Mouse (Mus musculus) kidney, adult 8-10 months (tissue): ENCODE measurements at regions not wholly inside any gene's neighbourhood (a gene's known extent, or its start where the extent isn't known, plus 50 kb on each side); places are given as distances from the start of the nearest gene placed in this dataset.

Experiments
- DNase-seq, 2 experiments: peaks; one replicate each; pipeline ENCODE4 v3.0.0; 2022

- no peak for DNase-seq
These were observed 53.9 kb upstream of the Rasgef1b start for GRCm38 (mm10) chr5:99782806-99783205.

- DNase-seq = no peak
These were observed 57.0 kb upstream of the Rasgef1b start for GRCm38 (mm10) chr5:99785850-99786249.

GRCm38 (mm10) chr5:99787239-99787638 is 58.4 kb upstream of the Rasgef1b start:
- no peak for DNase-seq

DNA sequence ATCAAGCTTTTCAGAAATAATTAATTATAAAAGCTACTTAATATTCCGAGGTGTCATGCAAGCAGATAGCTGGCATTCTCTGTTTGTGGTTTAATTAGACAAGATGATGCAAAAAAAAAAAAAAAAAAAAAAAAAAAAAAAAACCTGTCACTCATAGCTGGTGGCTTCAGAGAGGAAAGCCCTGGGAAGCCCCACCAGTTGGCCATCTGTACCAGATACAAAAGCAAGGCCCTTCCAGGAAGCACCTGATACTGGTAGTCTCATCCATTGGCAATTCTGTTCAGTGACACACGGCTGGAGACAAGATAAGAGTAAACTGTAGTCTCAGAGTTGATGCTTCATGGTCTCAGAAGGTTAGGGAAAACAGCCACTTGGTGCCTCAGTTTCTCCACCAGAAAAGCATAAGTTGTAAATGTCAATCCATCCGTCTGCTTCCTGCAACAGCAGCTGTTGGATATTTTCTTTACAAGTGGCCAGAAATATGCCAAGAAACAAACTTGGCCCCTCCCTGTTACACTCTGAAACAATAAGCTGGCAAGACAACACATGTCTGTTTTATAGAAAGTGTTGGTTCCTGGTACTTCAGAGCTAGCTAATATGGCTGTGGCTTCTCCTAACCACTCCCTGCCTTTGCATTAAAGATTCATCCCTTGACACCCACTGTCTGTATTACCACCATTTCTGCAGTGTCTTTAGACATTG is 59.0 kb upstream of the Rasgef1b start:
- no peak for DNase-seq

DNA sequence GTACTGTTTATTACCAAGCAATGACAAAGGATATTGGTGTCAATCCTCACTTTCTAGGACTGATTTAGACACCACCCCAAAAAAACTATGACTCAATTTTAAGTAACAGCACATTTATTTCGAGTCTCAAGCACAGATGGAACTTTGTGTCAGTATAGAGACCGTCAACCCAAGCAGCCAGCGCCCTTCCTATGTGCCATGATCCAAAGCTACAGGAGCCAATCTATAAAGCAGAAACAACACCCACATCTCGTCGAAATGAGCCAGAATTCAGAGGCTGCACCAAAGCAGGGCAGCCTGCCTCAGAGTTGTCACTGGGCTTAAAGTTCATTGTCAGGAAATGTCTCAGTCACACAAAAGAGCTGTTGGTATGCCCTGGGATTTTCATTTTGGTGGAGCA is 61.9 kb upstream of the Rasgef1b start:
- no peak for DNase-seq

DNA sequence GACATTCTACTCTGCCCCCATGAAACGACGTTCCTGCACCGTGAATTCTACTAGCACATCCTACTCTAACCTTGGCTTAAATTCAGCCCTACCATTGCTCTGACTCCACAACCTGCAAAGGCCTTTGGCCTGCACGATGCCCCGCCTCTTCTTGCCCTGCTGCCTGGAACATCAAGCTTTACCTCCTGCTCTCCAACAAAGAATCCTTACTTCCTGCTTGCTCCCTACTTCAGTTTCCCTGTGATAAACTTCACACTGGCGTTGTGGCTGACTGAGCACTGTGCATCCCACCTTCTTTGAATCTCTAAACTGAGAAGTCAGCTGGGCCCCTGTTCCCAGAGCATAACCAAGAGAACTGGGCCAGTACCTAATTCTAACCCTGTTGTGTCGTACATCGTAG is 71.7 kb upstream of the Rasgef1b start:
- no peak for DNase-seq

GRCm38 (mm10) chr5:99801791-99802450 is 73.1 kb upstream of the Rasgef1b start:
- no peak for DNase-seq

DNA sequence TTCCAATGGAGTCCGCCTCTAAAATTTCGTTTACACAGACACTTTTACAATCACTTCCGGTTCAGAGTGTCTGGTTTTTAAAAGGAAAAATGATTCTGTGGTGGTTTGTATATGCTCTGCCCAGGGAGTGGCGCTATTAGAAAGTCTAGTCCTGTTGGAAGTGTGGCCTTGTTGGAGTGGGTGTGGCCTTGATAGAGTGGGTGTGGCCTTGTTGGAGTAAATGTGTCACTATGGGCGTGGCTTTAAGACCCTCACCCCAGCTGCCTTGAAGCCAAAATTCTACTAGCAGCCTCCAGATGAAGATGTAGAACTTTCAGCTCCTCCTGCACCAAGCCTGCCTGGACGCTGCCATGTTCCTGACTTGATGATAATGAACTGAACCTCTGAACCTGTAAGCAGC is 79.2 kb upstream of the Vamp9 start:
- no peak for DNase-seq

DNA sequence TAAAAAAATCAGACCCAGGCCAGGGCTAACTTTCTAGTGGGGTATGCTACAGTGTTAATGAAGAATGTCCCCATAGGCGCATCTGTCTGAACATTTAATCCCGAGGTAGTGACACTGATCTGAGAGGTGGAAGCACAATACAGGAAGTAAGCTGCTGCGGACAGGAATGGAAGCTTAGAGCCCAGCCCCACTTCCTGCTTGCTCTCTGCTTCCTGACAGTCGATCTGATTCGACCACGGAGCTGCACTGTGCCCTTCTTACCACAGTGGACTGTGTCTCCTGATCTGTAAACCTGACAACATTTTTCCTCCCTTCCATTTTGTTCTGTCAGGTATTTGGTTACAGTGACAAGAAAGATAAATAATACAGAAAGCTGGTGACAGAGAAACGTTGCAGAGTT is 77.5 kb upstream of the Vamp9 start:
- DNase-seq = no peak

- DNase-seq = no peak
These were observed 67.7 kb upstream of the Vamp9 start for GRCm38 (mm10) chr5:99838236-99838775.

DNA sequence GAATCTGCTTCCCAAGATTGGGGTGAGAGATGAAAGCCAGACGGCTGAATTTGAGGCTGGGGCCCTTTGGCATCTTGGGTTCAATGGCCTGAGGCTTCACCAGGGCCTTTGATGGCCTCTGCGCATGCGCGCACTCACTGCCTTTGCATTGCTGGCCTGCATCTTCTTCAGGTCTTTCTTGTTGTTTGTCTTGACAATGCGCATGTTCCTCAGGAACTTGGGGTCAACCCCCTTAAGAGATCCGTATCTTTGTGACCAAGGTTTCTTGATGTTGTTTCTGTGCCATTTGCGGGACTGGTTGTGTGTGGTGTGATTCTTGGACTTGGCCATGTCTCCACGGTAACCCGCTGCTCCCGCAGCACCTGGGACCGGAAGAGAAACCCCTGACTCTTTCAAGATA is 66.4 kb upstream of the Vamp9 start:
- DNase-seq = no peak

DNA sequence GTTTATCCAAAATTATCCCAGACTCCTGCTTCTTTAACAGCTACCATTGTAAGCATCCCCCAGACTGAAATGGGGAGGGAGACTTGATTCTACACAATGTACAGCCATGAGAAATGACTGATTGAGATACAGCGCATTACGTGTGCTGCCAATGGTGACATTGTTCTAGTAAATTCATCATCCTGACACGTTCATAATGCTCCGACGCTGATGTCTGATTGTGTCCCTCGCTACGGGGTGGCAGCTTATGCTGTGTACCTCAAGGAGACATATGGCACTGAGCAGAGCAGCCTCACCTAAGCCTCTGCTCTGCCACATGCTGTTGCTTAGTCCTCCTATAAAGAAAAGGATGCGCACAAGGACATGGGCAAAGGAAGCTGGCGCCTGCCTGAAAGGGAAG is 65.2 kb upstream of the Vamp9 start:
- DNase-seq = no peak

- no peak for DNase-seq
These were observed 60.3 kb upstream of the Vamp9 start for GRCm38 (mm10) chr5:99845565-99846255.

DNA sequence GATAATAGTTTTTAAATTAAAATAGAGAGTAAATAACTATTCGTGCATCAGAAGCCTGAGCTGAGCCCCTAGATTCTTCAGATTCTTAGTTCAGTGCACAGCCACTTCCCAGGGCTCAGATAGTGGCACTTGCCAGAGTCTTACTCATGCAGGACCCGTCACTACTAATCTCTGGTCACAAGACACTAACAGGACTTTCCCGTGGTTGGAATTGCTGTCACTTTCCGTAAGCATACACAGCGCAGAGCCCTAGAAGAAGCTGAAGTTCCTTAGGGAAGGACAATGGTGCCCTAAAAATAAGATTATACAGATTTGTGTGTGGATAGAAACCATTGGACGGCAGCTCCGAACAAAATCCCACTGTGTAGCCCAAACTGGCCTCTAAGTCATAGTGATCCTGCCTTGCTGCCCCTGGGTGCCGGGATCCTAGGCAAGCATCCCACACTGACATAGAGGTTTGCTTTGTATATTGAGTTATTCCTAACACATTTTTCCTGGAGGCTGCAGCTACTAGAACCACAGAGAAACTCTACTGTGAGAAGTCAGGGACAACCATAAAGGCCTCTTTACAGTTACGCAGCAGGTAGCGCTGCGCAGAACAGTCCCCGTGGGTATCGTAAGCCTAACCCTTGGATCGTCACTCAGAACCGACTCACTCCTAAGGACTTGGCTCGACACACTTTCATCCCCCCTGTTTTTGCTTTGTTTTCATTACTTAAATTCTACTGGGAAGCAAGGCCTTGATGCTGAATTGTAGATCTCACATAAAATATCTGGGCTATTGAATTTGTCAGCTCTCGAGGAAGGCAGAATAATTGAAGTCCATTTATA is 57.7 kb upstream of the Vamp9 start:
- no peak for DNase-seq

DNA sequence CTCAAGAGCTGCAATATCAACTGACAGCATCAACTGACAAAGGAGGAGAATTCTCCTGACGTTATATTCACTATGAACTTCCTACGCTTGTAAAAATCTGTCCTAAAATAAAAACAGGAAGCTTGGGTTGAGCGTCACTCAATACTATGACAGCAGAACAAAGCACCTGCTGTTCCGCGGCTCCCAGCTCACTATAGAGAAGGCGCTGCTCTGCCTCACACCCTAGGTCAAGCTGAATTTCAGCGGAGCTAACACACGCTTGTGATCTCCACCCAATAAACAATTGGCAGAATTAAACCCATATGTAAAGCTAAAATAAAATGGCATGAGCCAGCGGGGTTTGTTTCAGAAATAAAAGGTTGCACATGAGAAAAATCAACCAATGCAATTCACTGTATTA is 57.1 kb upstream of the Vamp9 start:
- no peak for DNase-seq

GRCm38 (mm10) chr5:99852316-99852715 is 53.7 kb upstream of the Vamp9 start:
- DNase-seq = peak in 1 of 2 experiments; percentile 28
